Mouse (Mus musculus) midbrain, postnatal 0 days (tissue): ENCODE results near the gene Sp3. TPM values are rescaled to one million over a fixed set of nuclear protein-coding genes. Genes with fewer than 3 reads are reported as not detected.
"Not testable (repeated sequence)": the region's sequence is repeated elsewhere in the genome, so short reads cannot be mapped to it uniquely, and the experiment has no call there.

Experiments used
- ATAC-seq: fragments of 200-750 bp; cut with Nextera tagmentation; 2 replicates; pipeline ENCODE4 v1.8.0; 2017; ENCODE audit warnings: moderate number of reproducible peaks, mild to moderate bottlenecking, moderate TSS enrichment, moderate library complexity; ENCODE audit not compliant: low FRiP score
- DNase-seq: peaks from one replicate; pipeline ENCODE4 v3.0.0-alpha.2; 2015; ENCODE audit warnings: low spot score
- H3K27ac ChIP-seq: fragments of 300-500 bp; sonication (generic); 2 replicates; pipeline ENCODE4 v1.5.1; 2014; ENCODE audit warnings: low read depth, mild to moderate bottlenecking, low read length, mixed read lengths
- H3K27me3 ChIP-seq: fragments of 300-500 bp; sonication (generic); 2 replicates; pipeline ENCODE4 v1.6.1; 2014; ENCODE audit warnings: low read length, control low read depth, mixed read lengths; ENCODE audit not compliant: insufficient read depth
- H3K36me3 ChIP-seq: fragments of 300-500 bp; sonication (generic); 2 replicates; pipeline ENCODE4 v1.6.1; 2014; ENCODE audit warnings: low read length, control low read depth, mixed read lengths; ENCODE audit not compliant: insufficient read depth
- H3K4me1 ChIP-seq: fragments of 300-500 bp; sonication (generic); 2 replicates; pipeline ENCODE4 v1.6.1; 2014; ENCODE audit warnings: mild to moderate bottlenecking, control low read depth, antibody characterized with exemption, low read length, mixed read lengths; ENCODE audit not compliant: insufficient read depth
- H3K4me2 ChIP-seq: fragments of 300-500 bp; sonication (generic); 2 replicates; pipeline ENCODE4 v1.6.1; 2014; ENCODE audit warnings: low read depth, mild to moderate bottlenecking, low read length, mixed read lengths; ENCODE audit not compliant: poor library complexity, severe bottlenecking
- H3K4me3 ChIP-seq: fragments of 300-500 bp; sonication (generic); 2 replicates; pipeline ENCODE4 v1.5.1; 2014; ENCODE audit warnings: low read depth, mild to moderate bottlenecking, low read length, moderate library complexity
- H3K9ac ChIP-seq: fragments of 300-500 bp; sonication (generic); replicated peaks from 2 replicates; pipeline ENCODE4 v1.6.1; 2014; ENCODE audit warnings: mild to moderate bottlenecking, low read length, moderate library complexity, mixed read lengths; ENCODE audit not compliant: poor library complexity, severe bottlenecking
- H3K9me3 ChIP-seq: fragments of 300-500 bp; sonication (generic); 2 replicates; pipeline ENCODE4 v1.6.1; 2016; ENCODE audit warnings: low read length, control low read depth
- CTCF ChIP-seq: IDR thresholded peaks from 2 replicates; pipeline ENCODE4 v1.5.1; 2016; ENCODE audit warnings: antibody characterized with exemption, mild to moderate bottlenecking
- WGBS: fragments of 180-500 bp; shearing (Covaris S2); extraction: QIAGEN DNeasy Blood & Tissue Kit; methylation state at CpG from one replicate; pipeline ENCODE4 v1.1.7; 2014; 5-methylcytosine and 5-hydroxymethylcytosine counted together
- polyA plus RNA-seq: library from polyadenylated mRNA; unstranded; fragments of >200 nt; fragmentation: Nextera tagmentation; extraction: Ambion mirVana; gene quantifications from 2 replicates; pipeline ENCODE4 v1.2.1, GENCODE M21; 2015
- total RNA-seq: library from RNA; depleted of rRNA; stranded (reverse); fragments of >200 nt; gene quantifications from 2 replicates; pipeline ENCODE4 v1.2.3, GENCODE M21; 2014

Gene Sp3
- total and polyA plus RNA-seq, 2 experiments from 2014 or later, result 23.4 to 73.3 TPM

- Histone ChIP-seq H3K27me3 (no peaks in the 10 kb centered on the region), H3K27ac (no peak overlapping the region), H3K4me3 (no peak overlapping the region), H3K4me1 (no peaks in the 10 kb centered on the region), H3K4me2 (no peak overlapping the region), H3K9ac (no peak overlapping the region), H3K36me3 (no peaks in the 10 kb centered on the region), H3K9me3 (no peaks in the 10 kb centered on the region)
- ATAC-seq (no peak), DNase-seq (no peak)
- TF ChIP-seq CTCF, result no peak
- 92% methylated on average over 9 of the region's 9 CpGs for WGBS
Measured at GRCm38 (mm10) chr2:72911527-72911926, 68.7 kb downstream of the Sp3 start.

- no peak for ATAC-seq
- H3K9me3 ChIP-seq, result no peaks in the 10 kb centered on the region
- H3K4me1 ChIP-seq, result no peaks in the 10 kb centered on the region
- H3K4me3 ChIP-seq, result no peak overlapping the region
- no peaks in the 10 kb centered on the region for H3K36me3 ChIP-seq
- 75% methylated on average over 4 of the region's 4 CpGs for WGBS
- H3K4me2 ChIP-seq, result no peak overlapping the region
- no peak for DNase-seq
- H3K27ac ChIP-seq, result no peak overlapping the region
- TF ChIP-seq CTCF, result no peak
- no peak overlapping the region for H3K9ac ChIP-seq
- no peaks in the 10 kb centered on the region for H3K27me3 ChIP-seq
Measured at GRCm38 (mm10) chr2:72909046-72909445, 71.2 kb downstream of the Sp3 start.

GRCm38 (mm10) chr2:72908191-72908910, 71.9 kb downstream of the Sp3 start:
- H3K36me3 ChIP-seq, result no peaks in the 10 kb centered on the region
- 87% methylated on average over 20 of the region's 20 CpGs for WGBS
- no peaks in the 10 kb centered on the region for H3K4me1 ChIP-seq
- H3K27me3 ChIP-seq, result no peaks in the 10 kb centered on the region
- H3K27ac ChIP-seq, result no peak overlapping the region
- no peaks in the 10 kb centered on the region for H3K9me3 ChIP-seq
- no peak overlapping the region for H3K9ac ChIP-seq
- no peak overlapping the region for H3K4me3 ChIP-seq
- H3K4me2 ChIP-seq, result no peak overlapping the region
- no peak for TF ChIP-seq CTCF
- ATAC-seq (no peak), DNase-seq (no peak)

- Histone ChIP-seq H3K4me3 (no peak overlapping the region), H3K36me3 (no peaks in the 10 kb centered on the region), H3K9ac (no peak overlapping the region), H3K4me2 (no peak overlapping the region), H3K4me1 (no peaks in the 10 kb centered on the region), H3K27ac (no peak overlapping the region), H3K9me3 (no peaks in the 10 kb centered on the region), H3K27me3 (no peaks in the 10 kb centered on the region)
- no peak for TF ChIP-seq CTCF
- no peak for ATAC-seq
- WGBS, result 78% methylated on average over 8 of the region's 8 CpGs
- DNase-seq, result no peak
Measured at GRCm38 (mm10) chr2:72906745-72907144, 73.5 kb downstream of the Sp3 start.

- not testable (repeated sequence) for H3K27ac ChIP-seq, H3K4me2 ChIP-seq, H3K36me3 ChIP-seq, DNase-seq, H3K9ac ChIP-seq, H3K4me1 ChIP-seq, H3K9me3 ChIP-seq, ATAC-seq, H3K27me3 ChIP-seq, H3K4me3 ChIP-seq
- WGBS, result 93% methylated on average over 15 of the region's 16 CpGs
Measured at GRCm38 (mm10) chr2:72902816-72903680, 77.2 kb downstream of the Sp3 start.

GRCm38 (mm10) chr2:72898782-72899305, 81.4 kb downstream of the Sp3 start:
- TF ChIP-seq CTCF, result no peak
- H3K4me1 ChIP-seq, result no peaks in the 10 kb centered on the region

More at GRCm38 (mm10) chr2:72898782-72899305, 81.4 kb downstream of the Sp3 start:
- H3K27ac ChIP-seq, result no peak overlapping the region
- ATAC-seq, result no peak
- H3K9me3 ChIP-seq, result 0 out of 2 replicates have a peak, but pooled peaks cover 4% of the 10 kb centered on the region
- WGBS, result 98% methylated on average over 2 of the region's 2 CpGs
- H3K9ac ChIP-seq, result no peak overlapping the region
- no peaks in the 10 kb centered on the region for H3K36me3 ChIP-seq
- H3K4me2 ChIP-seq, result no peak overlapping the region
- H3K4me3 ChIP-seq, result no peak overlapping the region
- H3K27me3 ChIP-seq, result no peaks in the 10 kb centered on the region
- DNase-seq, result no peak
